Mouse (Mus musculus) lung, embryonic 15.5 days (tissue): ENCODE data around the gene Qpctl. TPM values are rescaled to one million over a fixed set of nuclear protein-coding genes. Genes with fewer than 3 reads are reported as not detected.
A peak's percentile ranks its signal among the peaks of the same experiment; 100 is the strongest.

Source experiments
- ATAC-seq: fragments of 200-750 bp; cut with Nextera tagmentation; 2 replicates; pipeline ENCODE4 v1.8.0; 2017; ENCODE audit warnings: moderate number of reproducible peaks, borderline replicate concordance; ENCODE audit not compliant: low FRiP score, low TSS enrichment; ENCODE audit errors: extremely low read depth
- H3K27ac ChIP-seq: fragments of 300-500 bp; sonication (generic); 2 replicates; pipeline ENCODE4 v1.5.1; 2015; ENCODE audit warnings: moderate library complexity, mild to moderate bottlenecking, inconsistent platforms
- H3K27me3 ChIP-seq: fragments of 300-500 bp; sonication (generic); 2 replicates; pipeline ENCODE4 v1.6.1; 2015; ENCODE audit warnings: inconsistent platforms
- H3K36me3 ChIP-seq: fragments of 300-500 bp; sonication (generic); 2 replicates; pipeline ENCODE4 v1.6.1; 2015; ENCODE audit warnings: inconsistent platforms
- H3K4me1 ChIP-seq: fragments of 300-500 bp; sonication (generic); 2 replicates; pipeline ENCODE4 v1.6.1; 2015; ENCODE audit warnings: inconsistent platforms
- H3K4me2 ChIP-seq: fragments of 300-500 bp; sonication (generic); 2 replicates; pipeline ENCODE4 v1.6.1; 2015; ENCODE audit warnings: inconsistent platforms, mild to moderate bottlenecking, moderate library complexity
- H3K4me3 ChIP-seq: fragments of 300-500 bp; sonication (generic); 2 replicates; pipeline ENCODE4 v1.5.1; 2015; ENCODE audit warnings: mild to moderate bottlenecking, inconsistent platforms
- H3K9ac ChIP-seq: fragments of 300-500 bp; sonication (generic); 2 replicates; pipeline ENCODE4 v1.6.1; 2015; ENCODE audit warnings: inconsistent platforms
- H3K9me3 ChIP-seq: fragments of 300-500 bp; sonication (generic); 2 replicates; pipeline ENCODE4 v1.6.1; 2016; ENCODE audit warnings: inconsistent platforms
- WGBS: fragments of 180-500 bp; shearing (Covaris S2); methylation state at CpG from one replicate; pipeline ENCODE4 v1.1.7; 2015; 5-methylcytosine and 5-hydroxymethylcytosine counted together
- polyA plus RNA-seq: library from polyadenylated mRNA; unstranded; fragments of >200 nt; fragmentation: Nextera tagmentation; extraction: Ambion mirVana; gene quantifications from 2 replicates; pipeline ENCODE4 v1.2.1, GENCODE M21; 2015

Qpctl gene
- polyA plus RNA-seq, 1 experiment from 2014 or later = 15.3 TPM

- Histone ChIP-seq H3K9me3 (no peaks in the 10 kb centered on the region), H3K4me1 (peaks cover 47% of the 10 kb centered on the region), H3K9ac (no peak overlapping the region), H3K36me3 (no peaks in the 10 kb centered on the region), H3K27me3 (peaks cover 68% of the 10 kb centered on the region), H3K27ac (no peak overlapping the region), H3K4me3 (no peak overlapping the region), H3K4me2 (peak overlapping the region; percentile 14; the same call in 1 of the 2 replicates)
- 3% methylated on average over 21 of the region's 21 CpGs for WGBS
- ATAC-seq = no peak
These were observed 27.4 kb upstream of the Qpctl start for GRCm38 (mm10) chr7:19176516-19176947.

GRCm38 (mm10) chr7:19175708-19176515, 26.8 kb upstream of the Qpctl start, which contains the start of gene Eml2:
Eml2 (plus strand) TSS chr7:19176421.
- Histone ChIP-seq H3K36me3 (no peaks in the 10 kb centered on the region), H3K4me3 (no peak within 1 kb of the TSS), H3K4me1 (peaks cover 43% of the 10 kb centered on the region), H3K27me3 (peaks cover 68% of the 10 kb centered on the region), H3K27ac (no peak within 1 kb of the TSS), H3K9ac (no peak within 1 kb of the TSS), H3K4me2 (peak within 1 kb of the TSS; percentile 14; the same call in 1 of the 2 replicates), H3K9me3 (no peaks in the 10 kb centered on the region)
- under 1% methylated on average over 30 of the region's 30 CpGs for WGBS
- ATAC-seq = no peak; the same call in 1 of the 2 replicates

DNA sequence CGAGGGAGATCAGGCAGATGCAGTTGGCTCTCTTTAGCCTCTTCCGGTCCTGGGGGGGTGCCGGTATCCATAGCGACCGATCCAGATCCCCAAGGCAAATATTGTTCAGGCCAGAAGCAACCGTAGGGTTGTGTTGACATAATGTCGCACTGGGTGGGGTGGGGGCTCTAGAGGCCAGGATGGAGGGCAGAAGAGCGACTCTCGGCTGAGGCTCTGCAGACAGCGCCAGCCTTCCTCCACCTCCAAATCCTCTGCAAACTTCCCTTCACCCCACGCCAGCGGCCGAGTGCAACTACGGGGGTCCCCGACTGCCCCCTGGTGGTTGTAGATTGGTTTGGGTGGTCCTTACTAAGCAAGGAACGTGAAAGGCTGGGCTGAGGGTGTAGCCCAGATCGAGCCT, 23.8 kb upstream of the Qpctl start:
- Histone ChIP-seq H3K9ac (no peak overlapping the region), H3K27me3 (peaks cover 38% of the 10 kb centered on the region), H3K9me3 (no peaks in the 10 kb centered on the region), H3K27ac (0 out of 2 replicates have a peak overlapping the region, but pooled peaks have one; percentile 8), H3K4me2 (peak overlapping the region; percentile 56), H3K36me3 (no peaks in the 10 kb centered on the region), H3K4me3 (peak overlapping the region; percentile 29), H3K4me1 (peaks cover 24% of the 10 kb centered on the region)
- peak; percentile 59 for ATAC-seq
- 3% methylated on average over 17 of the region's 17 CpGs for WGBS

- H3K27me3 ChIP-seq = peaks cover 28% of the 10 kb centered on the region
- ATAC-seq = no peak
- WGBS = 49% methylated on average over 8 of the region's 8 CpGs
- no peak overlapping the region for H3K9ac ChIP-seq
- no peak overlapping the region for H3K4me3 ChIP-seq
- no peak overlapping the region for H3K4me2 ChIP-seq
- no peaks in the 10 kb centered on the region for H3K9me3 ChIP-seq
- H3K36me3 ChIP-seq = no peaks in the 10 kb centered on the region
- peaks cover 23% of the 10 kb centered on the region for H3K4me1 ChIP-seq
- peak overlapping the region; percentile 49; the same call in 1 of the 2 replicates for H3K27ac ChIP-seq
These were observed 22.7 kb upstream of the Qpctl start for GRCm38 (mm10) chr7:19171831-19172230.

DNA sequence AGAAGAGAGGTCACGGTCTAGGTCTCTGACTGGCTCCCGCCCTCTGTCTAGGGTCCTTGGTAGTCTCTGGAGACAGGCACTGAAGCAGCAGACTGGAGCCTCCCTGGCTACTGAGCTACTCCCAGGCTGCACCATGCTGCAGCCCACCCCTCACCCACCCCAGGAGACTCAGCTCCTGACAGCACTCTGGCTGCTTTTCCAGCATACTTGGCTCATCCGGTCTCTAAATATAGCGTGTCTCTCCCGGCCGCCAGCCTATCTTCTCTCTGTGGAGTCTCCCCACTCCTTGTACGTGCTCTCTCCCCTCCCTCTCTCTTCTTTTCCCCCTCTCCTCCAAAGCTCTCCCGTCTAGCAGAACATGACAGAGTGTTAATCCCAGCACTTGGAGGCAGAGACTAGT, 21.1 kb upstream of the Qpctl start:
- Histone ChIP-seq H3K4me1 (peaks cover 34% of the 10 kb centered on the region), H3K4me2 (no peak overlapping the region), H3K27ac (peak overlapping the region; percentile 54), H3K9ac (no peak overlapping the region), H3K9me3 (no peaks in the 10 kb centered on the region), H3K36me3 (no peaks in the 10 kb centered on the region), H3K4me3 (no peak overlapping the region), H3K27me3 (peaks cover 18% of the 10 kb centered on the region)
- ATAC-seq = peak; percentile 71
- 32% methylated on average over 8 of the region's 8 CpGs for WGBS

DNA sequence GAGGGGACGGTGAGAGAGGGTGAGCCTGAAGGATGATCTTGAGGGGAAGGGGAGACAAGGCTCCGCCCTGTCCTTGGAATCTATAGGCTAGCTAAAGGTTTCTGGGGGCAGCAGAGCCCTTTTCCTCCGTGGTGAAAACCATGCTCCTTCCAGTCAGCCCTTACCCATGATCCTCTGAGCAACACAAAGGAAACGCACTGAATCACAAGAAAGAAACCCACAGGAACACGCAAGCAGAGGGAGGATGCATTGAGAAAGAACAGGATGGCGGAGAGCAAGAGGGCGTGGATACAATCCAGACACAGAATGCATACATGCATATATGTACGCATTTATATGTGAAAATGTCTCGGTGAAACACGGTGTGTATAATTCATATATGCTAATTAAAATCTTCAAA, 20.4 kb upstream of the Qpctl start:
- H3K9ac ChIP-seq = no peak overlapping the region
- no peak overlapping the region for H3K4me2 ChIP-seq
- WGBS = 66% methylated on average over 10 of the region's 10 CpGs
- ATAC-seq = no peak
- H3K27ac ChIP-seq = no peak overlapping the region
- peaks cover 41% of the 10 kb centered on the region for H3K4me1 ChIP-seq
- H3K36me3 ChIP-seq = no peaks in the 10 kb centered on the region
- H3K9me3 ChIP-seq = no peaks in the 10 kb centered on the region
- peaks cover 19% of the 10 kb centered on the region for H3K27me3 ChIP-seq
- H3K4me3 ChIP-seq = no peak overlapping the region

DNA sequence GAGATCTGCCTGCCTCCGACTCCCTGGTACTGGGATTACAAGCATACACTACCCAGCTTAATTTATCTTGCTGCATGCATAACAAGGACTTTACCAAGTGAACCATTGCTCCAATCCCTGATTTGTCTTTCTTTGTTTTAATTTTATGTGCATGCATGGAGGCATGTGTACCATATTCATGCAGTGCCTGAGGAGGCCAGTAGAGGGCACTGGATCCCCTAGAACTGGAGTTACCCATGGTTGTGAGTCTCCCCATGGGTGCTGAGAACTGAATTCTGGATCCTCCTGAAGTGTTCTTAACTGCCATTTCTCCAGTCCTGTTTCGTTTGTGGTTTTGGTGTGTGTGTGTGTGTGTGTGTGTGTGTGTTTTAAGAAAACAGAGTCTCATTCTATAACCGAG, 17.9 kb upstream of the Qpctl start:
- Histone ChIP-seq H3K27me3 (peaks cover 24% of the 10 kb centered on the region), H3K9me3 (no peaks in the 10 kb centered on the region), H3K9ac (no peak overlapping the region), H3K36me3 (no peaks in the 10 kb centered on the region), H3K4me2 (no peak overlapping the region), H3K4me3 (no peak overlapping the region), H3K4me1 (peaks cover 37% of the 10 kb centered on the region), H3K27ac (no peak overlapping the region)
- 88% methylated on average over 3 of the region's 3 CpGs for WGBS
- ATAC-seq = no peak

DNA sequence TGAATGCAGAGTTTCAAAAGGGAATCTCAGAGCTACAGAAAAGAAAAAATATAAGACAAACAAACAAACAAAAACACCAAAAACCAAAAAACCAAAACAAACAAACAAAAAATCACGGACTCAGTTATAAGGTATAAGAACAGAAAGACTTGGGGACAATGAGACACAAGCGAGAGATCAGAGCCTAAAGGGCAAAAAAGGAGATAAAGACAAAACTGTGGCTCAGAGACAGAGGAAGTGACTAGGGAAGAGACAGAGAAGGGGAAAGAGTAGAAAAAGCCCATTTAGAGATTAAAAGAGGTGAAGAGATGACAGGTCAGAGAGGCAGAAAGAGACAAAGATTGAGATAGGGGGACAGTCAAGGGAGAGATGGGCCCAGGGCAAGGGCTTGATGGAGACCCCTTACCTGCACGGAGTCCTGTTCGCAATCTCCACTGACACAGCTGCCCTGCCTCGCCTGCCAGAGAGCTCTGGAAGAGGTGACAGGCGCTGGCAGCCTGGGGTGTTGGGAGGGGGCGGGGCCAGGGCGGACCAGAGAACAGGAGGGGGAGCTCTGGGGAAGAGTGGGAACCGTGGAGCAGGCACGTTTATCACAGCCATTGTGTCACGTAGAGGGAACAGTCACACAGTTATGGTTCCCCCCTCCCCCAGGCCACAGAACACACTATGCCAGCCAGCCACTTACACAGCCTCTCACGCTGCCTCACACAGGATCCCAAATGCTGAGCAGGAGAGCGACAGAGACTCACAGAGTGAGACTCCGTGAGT, 16.7 kb upstream of the Qpctl start, which contains the start of gene Gipr:
TSS of gene Gipr (minus strand) at position 472 of the 768 bp plus-strand sequence.
- peaks cover 34% of the 10 kb centered on the region for H3K4me1 ChIP-seq
- H3K4me2 ChIP-seq = peak within 1 kb of the TSS; percentile 37
- no peaks in the 10 kb centered on the region for H3K9me3 ChIP-seq
- peak; percentile 50; the same call in 1 of the 2 replicates for ATAC-seq
- H3K27me3 ChIP-seq = peaks cover 26% of the 10 kb centered on the region
- H3K4me3 ChIP-seq = no peak within 1 kb of the TSS
- H3K36me3 ChIP-seq = no peaks in the 10 kb centered on the region
- no peak within 1 kb of the TSS; the same call in 1 of the 2 replicates for H3K27ac ChIP-seq
- 9% methylated on average over 14 of the region's 14 CpGs for WGBS
- H3K9ac ChIP-seq = 0 out of 2 replicates have a peak within 1 kb of the TSS, but pooled peaks have one; percentile 1

- no peak for ATAC-seq
- Histone ChIP-seq H3K9me3 (no peaks in the 10 kb centered on the region), H3K4me3 (no peak overlapping the region), H3K27ac (no peak overlapping the region), H3K4me1 (peaks cover 38% of the 10 kb centered on the region), H3K36me3 (no peaks in the 10 kb centered on the region), H3K9ac (no peak overlapping the region), H3K27me3 (peaks cover 34% of the 10 kb centered on the region), H3K4me2 (peak overlapping the region; percentile 37)
- WGBS = 3% methylated on average over 13 of the region's 13 CpGs
These were observed 15.9 kb upstream of the Qpctl start for GRCm38 (mm10) chr7:19164978-19165377.

DNA sequence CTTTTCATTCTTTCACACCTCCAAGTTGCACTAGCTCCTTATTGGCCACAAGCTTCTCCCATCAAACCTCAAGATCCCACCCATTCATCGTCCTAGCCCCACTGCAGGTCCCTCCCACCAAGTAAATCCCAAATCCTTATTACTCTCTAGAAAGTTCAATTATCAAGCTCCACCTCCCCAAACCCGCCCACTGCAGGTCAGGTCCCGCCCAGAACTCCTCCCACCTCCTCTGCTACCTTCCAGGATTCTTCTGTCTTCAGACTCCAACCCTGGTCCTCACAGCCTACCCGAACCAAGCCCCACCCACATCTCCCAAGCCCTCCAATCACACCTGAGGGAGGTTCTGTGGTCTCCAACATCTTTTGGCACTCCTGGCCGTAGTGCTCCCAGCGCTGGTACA, 15.1 kb upstream of the Qpctl start:
- Histone ChIP-seq H3K36me3 (no peaks in the 10 kb centered on the region), H3K9me3 (no peaks in the 10 kb centered on the region), H3K27ac (no peak overlapping the region), H3K4me2 (peak overlapping the region; percentile 37), H3K27me3 (peaks cover 42% of the 10 kb centered on the region), H3K9ac (no peak overlapping the region), H3K4me1 (peaks cover 39% of the 10 kb centered on the region), H3K4me3 (no peak overlapping the region)
- WGBS = under 1% methylated on average over 6 of the region's 6 CpGs
- ATAC-seq = peak; percentile 37; the same call in 1 of the 2 replicates

DNA sequence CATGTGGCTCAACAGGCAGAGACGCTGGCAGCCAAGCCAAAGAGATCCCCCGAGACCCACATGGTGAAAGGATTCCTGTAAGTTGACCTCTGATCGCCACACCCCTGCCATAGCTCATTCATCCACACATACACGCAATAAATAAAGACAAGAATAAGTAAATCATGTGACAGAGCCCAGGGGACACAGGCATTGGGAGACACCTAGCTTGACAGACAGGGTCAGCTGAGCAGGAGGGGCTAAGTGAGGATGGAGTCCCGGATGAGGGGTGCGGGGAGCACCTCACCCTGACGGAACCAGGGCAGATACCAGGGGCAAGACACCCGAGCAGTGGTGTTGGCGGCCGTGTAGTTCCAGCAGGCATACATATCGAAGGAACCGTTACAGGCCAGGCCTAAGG, 14.7 kb upstream of the Qpctl start:
- Histone ChIP-seq H3K9me3 (no peaks in the 10 kb centered on the region), H3K4me1 (peaks cover 39% of the 10 kb centered on the region), H3K9ac (no peak overlapping the region), H3K4me3 (no peak overlapping the region), H3K27ac (no peak overlapping the region), H3K27me3 (peaks cover 46% of the 10 kb centered on the region), H3K4me2 (peak overlapping the region; percentile 37), H3K36me3 (no peaks in the 10 kb centered on the region)
- 19% methylated on average over 12 of the region's 12 CpGs for WGBS
- no peak for ATAC-seq
